Mouse (Mus musculus) skeletal muscle tissue, adult 2 months (tissue): ENCODE data around the gene Hist1h4b.

Source experiments
- DNase-seq: peaks from one replicate; pipeline ENCODE4 v3.0.0-alpha.2; 2012; ENCODE audit warnings: low read depth, low spot score

Hist1h4b gene

GRCm38 (mm10) chr13:23799405-23799804 lies 42.6 kb downstream of the Hist1h4b start:
- peak; percentile 3 for DNase-seq

GRCm38 (mm10) chr13:23804532-23804931 lies 47.7 kb downstream of the Hist1h4b start:
- no peak for DNase-seq

GRCm38 (mm10) chr13:23806422-23807052 lies 49.7 kb downstream of the Hist1h4b start, which contains the start of gene Slc17a2:
Slc17a2 (plus strand) TSS chr13:23806993.
- DNase-seq, result no peak
